Mouse (Mus musculus): ENCODE measurements around the gene Atp6v1fnb. TPM values are rescaled to one million over a fixed set of nuclear protein-coding genes. Genes with fewer than 3 reads are reported as not detected.

Atp6v1fnb gene
- polyA plus RNA-seq, 1 experiment: 0.14 TPM

DNA sequence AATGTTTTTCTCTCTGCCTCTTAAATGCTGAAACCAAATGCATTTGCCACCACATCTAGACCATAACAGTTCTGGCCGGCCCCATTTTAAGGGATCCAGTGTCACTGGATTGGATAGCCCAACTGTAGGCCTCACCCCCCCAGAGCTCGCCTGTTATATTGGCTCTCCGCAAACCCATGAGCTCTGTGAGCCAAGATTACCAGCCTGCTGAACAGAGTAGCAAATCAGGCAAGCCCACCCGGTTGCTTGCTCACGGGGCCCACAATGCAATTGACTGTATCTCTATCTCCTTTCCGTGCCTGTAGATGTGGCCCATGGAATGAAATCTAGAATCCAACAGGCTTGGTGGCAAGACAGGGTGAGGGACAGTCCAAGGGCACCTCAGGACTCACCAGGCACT lies 29.6 kb downstream of the Atp6v1fnb start:
- DNase-seq (ENCODE audit: low read depth): no peak
- TF ChIP-seq CTCF (IDR thresholded peaks at IDR 0.05; ENCODE audit: borderline replicate concordance, extremely low read depth, insufficient read depth, insufficient read length): no peak
- TF ChIP-seq POLR2A (IDR thresholded peaks at IDR 0.05; ENCODE audit: borderline replicate concordance, extremely low read depth, insufficient read depth, insufficient read length, poor library complexity, severe bottlenecking): no peak

DNA sequence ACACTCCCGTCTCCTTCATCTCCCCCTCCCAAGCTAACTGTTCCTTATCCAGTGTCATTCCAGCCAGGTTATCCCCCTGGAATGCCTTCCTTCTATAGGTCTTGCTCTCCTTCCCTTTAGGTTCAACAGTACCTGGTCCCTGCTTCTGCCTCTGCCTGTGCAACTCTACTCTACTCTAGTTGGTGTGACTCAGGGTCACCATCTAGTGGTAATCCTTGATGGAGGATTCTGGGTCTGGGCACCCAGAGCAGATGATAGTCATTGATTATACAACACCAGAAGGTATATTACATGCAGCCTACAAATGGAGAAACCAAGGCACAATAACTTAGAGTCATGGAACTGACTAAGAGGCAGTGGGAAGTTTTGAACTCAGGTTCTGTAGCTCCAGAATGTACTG lies 30.4 kb downstream of the Atp6v1fnb start:
- TF ChIP-seq POLR2A (IDR thresholded peaks at IDR 0.05; ENCODE audit: borderline replicate concordance, extremely low read depth, insufficient read depth, insufficient read length, poor library complexity, severe bottlenecking) (no peak), CTCF (IDR thresholded peaks at IDR 0.05; ENCODE audit: borderline replicate concordance, extremely low read depth, insufficient read depth, insufficient read length) (peak; percentile 10; the same call in 1 of the 2 replicates)

DNA sequence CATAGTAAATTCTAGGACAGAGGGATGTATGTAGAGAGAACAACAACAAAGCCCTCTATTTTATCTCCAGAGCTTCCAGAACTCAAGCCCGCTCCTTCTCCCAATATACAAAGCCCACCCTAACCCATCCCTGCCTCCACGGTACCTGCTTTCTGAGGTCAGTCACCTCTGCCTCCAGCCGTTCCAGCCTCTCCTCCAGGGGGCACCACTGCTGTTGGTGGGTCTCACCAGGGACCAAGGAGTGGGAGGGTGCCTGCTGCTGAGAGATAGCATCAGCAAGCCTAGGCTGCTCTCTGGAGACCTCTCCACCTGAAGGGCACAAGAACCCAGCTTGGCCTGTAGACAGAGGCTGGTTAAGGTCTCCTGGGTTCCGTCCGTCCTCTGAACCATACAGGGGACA lies 34.3 kb downstream of the Atp6v1fnb start:
- no peak for DNase-seq (ENCODE audit: low read depth)
- no peak for TF ChIP-seq POLR2A (IDR thresholded peaks at IDR 0.05; ENCODE audit: borderline replicate concordance, extremely low read depth, insufficient read depth, insufficient read length, poor library complexity, severe bottlenecking)
- TF ChIP-seq CTCF (IDR thresholded peaks at IDR 0.05; ENCODE audit: borderline replicate concordance, extremely low read depth, insufficient read depth, insufficient read length): no peak

More for the DNA sequence above, 30.4 kb downstream of the Atp6v1fnb start:
- no peak for DNase-seq (ENCODE audit: low read depth)

DNA sequence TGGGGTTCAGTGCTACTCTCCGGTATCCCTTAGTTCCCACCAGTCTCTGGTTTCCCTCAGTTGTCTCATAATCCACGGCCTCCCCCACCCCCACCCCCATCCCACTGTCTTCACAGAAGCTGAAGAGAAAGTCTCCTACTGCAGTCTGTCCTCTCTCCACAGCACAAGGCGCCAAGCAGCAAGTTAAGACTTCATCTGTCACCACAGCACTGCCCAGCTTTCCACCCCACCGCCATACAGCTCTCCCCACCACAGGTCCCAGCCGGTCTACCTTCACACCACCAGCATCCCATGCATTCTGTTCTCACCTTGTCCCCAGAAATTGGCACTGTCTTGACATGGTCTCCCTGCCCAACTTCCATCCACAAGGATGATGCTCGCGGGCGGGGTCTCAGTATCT lies 35.6 kb downstream of the Atp6v1fnb start:
- no peak for DNase-seq (ENCODE audit: low read depth)
- TF ChIP-seq POLR2A (IDR thresholded peaks at IDR 0.05; ENCODE audit: borderline replicate concordance, extremely low read depth, insufficient read depth, insufficient read length, poor library complexity, severe bottlenecking) (no peak), CTCF (IDR thresholded peaks at IDR 0.05; ENCODE audit: borderline replicate concordance, extremely low read depth, insufficient read depth, insufficient read length) (no peak)

DNA sequence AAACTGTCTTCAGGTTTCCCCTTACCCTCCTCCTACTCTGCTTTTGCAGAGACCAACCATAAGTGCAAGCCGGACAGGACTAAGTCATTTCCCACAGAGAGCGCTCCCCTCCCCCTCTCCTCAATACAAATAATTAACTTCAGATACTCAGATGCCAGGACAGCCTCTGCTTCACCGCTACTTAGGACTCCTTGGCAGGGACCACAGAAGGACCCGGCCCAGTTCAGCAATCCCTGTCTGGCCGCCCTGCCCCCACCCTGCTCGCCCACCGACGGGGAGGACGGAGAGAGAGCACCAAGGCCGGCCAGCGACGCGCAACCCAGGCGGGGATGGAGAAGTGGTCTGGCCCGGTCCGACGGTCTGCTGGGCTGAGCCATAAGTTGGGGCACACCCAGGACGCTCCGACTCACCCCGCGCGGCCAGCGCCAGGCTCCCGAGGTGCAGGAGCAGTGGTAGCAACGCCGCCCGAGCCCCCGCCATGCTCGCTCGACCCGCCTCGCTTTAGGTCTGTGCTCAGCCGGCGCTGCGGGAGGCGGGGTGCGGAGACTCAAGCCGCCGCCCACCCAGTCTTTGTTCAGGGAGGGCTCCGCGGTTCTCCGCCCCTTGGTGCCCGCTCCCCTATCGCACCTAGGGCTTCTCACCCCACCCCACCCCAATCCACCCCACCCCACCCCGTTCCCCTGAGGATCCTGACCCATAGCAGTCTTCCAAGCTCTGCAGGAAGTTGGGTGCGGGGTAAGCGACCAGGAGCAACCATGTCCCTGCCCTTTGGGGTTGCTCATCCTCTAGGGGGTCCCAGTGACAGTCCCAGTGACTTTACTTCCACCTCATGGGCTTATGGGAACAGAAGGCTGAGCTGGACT lies 36.4 kb downstream of the Atp6v1fnb start, which contains the start of gene Kcp:
Kcp (minus strand) TSS at position 506 of the 863 bp plus-strand sequence.
- no peak for TF ChIP-seq CTCF (IDR thresholded peaks at IDR 0.05; ENCODE audit: borderline replicate concordance, extremely low read depth, insufficient read depth, insufficient read length)
- TF ChIP-seq POLR2A (IDR thresholded peaks at IDR 0.05; ENCODE audit: borderline replicate concordance, extremely low read depth, insufficient read depth, insufficient read length, poor library complexity, severe bottlenecking): no peak
- no peak for DNase-seq (ENCODE audit: low read depth)

GRCm38 (mm10) chr6:29509086-29509485 lies 37.8 kb downstream of the Atp6v1fnb start:
- DNase-seq (ENCODE audit: low read depth): no peak
- TF ChIP-seq POLR2A (IDR thresholded peaks at IDR 0.05; ENCODE audit: borderline replicate concordance, extremely low read depth, insufficient read depth, insufficient read length, poor library complexity, severe bottlenecking) (no peak), CTCF (IDR thresholded peaks at IDR 0.05; ENCODE audit: borderline replicate concordance, extremely low read depth, insufficient read depth, insufficient read length) (no peak)

DNA sequence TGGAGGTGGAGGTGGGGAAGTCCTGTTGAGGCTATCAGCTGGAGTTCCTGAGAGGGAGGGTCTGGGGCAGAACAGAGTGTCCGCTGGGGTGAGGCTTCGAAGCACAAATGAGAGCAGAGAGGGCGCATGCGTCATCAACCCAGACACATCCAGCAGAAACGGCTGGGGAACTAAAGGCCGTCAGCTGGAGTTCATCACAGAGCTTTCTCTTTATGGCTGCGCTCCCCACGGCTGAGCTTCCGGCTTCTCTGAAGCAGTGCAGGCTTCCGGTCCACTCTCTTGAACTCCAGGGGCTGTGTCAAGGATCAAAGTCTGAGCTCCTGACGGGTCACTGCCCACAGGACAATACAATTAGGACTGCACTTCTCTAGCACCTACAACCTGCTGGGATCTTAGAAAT lies 42.0 kb downstream of the Atp6v1fnb start:
- TF ChIP-seq POLR2A (IDR thresholded peaks at IDR 0.05; ENCODE audit: borderline replicate concordance, extremely low read depth, insufficient read depth, insufficient read length, poor library complexity, severe bottlenecking): no peak
- no peak for TF ChIP-seq CTCF (IDR thresholded peaks at IDR 0.05; ENCODE audit: borderline replicate concordance, extremely low read depth, insufficient read depth, insufficient read length)
- DNase-seq (ENCODE audit: low read depth): peak; percentile 75

DNA sequence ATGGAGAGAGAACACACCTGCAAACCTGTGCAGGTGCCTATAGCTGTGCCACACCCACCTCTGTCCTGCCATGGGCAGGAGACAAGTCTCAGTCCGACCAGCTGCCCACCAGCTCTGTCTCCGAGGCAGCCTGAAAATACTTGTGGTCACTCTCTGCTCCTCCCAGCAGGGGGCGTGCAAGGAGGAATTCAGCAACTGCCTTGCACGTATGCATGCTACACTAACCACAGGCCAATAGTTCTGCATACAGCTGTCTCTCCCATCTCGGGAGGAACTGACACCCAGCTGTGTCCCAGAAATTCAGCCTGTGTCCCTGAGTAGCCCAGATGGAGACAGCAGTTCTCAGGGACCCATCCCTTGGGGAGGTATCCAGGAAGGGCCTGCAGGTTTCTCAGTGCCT lies 45.9 kb downstream of the Atp6v1fnb start:
- TF ChIP-seq CTCF (IDR thresholded peaks at IDR 0.05; ENCODE audit: borderline replicate concordance, extremely low read depth, insufficient read depth, insufficient read length) (peak; percentile 73), POLR2A (IDR thresholded peaks at IDR 0.05; ENCODE audit: borderline replicate concordance, extremely low read depth, insufficient read depth, insufficient read length, poor library complexity, severe bottlenecking) (no peak)
- peak; percentile 54 for DNase-seq (ENCODE audit: low read depth)

- TF ChIP-seq CTCF (IDR thresholded peaks at IDR 0.05; ENCODE audit: borderline replicate concordance, extremely low read depth, insufficient read depth, insufficient read length) (no peak), POLR2A (IDR thresholded peaks at IDR 0.05; ENCODE audit: borderline replicate concordance, extremely low read depth, insufficient read depth, insufficient read length, poor library complexity, severe bottlenecking) (no peak)
- no peak for DNase-seq (ENCODE audit: low read depth)
These were observed 51.5 kb downstream of the Atp6v1fnb start for GRCm38 (mm10) chr6:29522626-29523300.

Other genes starting within 250 kb of the Atp6v1fnb start
- 26.4 and 43.9 TPM in 2 replicates for gene Hilpda, start 198.9 kb upstream of the Atp6v1fnb start, polyA plus RNA-seq (2012; rRNA removed)
- gene Fam71f2, start 191.8 kb upstream of the Atp6v1fnb start, polyA plus RNA-seq (2012; rRNA removed): 1.5 and 3.1 TPM in 2 replicates
- gene Fam71f1, start 152.3 kb upstream of the Atp6v1fnb start, polyA plus RNA-seq (2012; rRNA removed): not detected in 2 replicates
- 98.1 and 118 TPM in 2 replicates for gene Calu, start 123.4 kb upstream of the Atp6v1fnb start, polyA plus RNA-seq (2012; rRNA removed)
- 0.11 and 0.32 TPM in 2 replicates for gene Opn1sw, start 83.0 kb upstream of the Atp6v1fnb start, polyA plus RNA-seq (2012; rRNA removed)
- gene Ccdc136, start 75.1 kb upstream of the Atp6v1fnb start, polyA plus RNA-seq (2012; rRNA removed): 44.5 and 46.7 TPM in 2 replicates
- 3.2 and 9.7 TPM in 2 replicates for gene Flnc, start 38.2 kb upstream of the Atp6v1fnb start, polyA plus RNA-seq (2012; rRNA removed)
- 258 and 356 TPM in 2 replicates for gene Atp6v1f, start 3.7 kb upstream of the Atp6v1fnb start, polyA plus RNA-seq (2012; rRNA removed)
- 35.4 and 48.3 TPM in 2 replicates for gene Kcp, start 36.5 kb downstream of the Atp6v1fnb start, polyA plus RNA-seq (2012; rRNA removed)
- gene Irf5, start 55.2 kb downstream of the Atp6v1fnb start, polyA plus RNA-seq (2012; rRNA removed): 1.6 and 1.9 TPM in 2 replicates
- 75.1 and 76.8 TPM in 2 replicates for gene Tnpo3, start 138.4 kb downstream of the Atp6v1fnb start, polyA plus RNA-seq (2012; rRNA removed)
- gene Tspan33, start 222.8 kb downstream of the Atp6v1fnb start, polyA plus RNA-seq (2012; rRNA removed): 5.7 and 10.6 TPM in 2 replicates